Mouse (Mus musculus) MEL (cell line): ENCODE results near the gene Sec14l4. TPM values are rescaled to one million over a fixed set of nuclear protein-coding genes. Genes with fewer than 3 reads are reported as not detected.

Source experiments
- DNase-seq: peaks from one replicate; pipeline ENCODE4 v3.0.0; 2011; ENCODE audit warnings: low read depth, low spot score
- H3K27ac ChIP-seq: 2 replicates; pipeline ENCODE4 v1.5.1; 2012; ENCODE audit warnings: low read depth, mild to moderate bottlenecking, control low read depth, low read length, moderate library complexity; ENCODE audit not compliant: control insufficient read depth
- H3K27me3 ChIP-seq, 2 experiments: fragments of 150-350 bp in 1 of 2; sonication (generic) in 1 of 2; 2 replicates each; pipeline ENCODE4 v1.6.1; 2012; ENCODE audit warnings: low read length in 2 of 2, mild to moderate bottlenecking in 2 of 2, improper control_type of control experiment in 1 of 2, moderate library complexity in 1 of 2; ENCODE audit not compliant: insufficient read depth in 2 of 2, control insufficient read depth in 1 of 2
- H3K36me3 ChIP-seq, 2 experiments: 2 replicates each; pipeline ENCODE4 v1.6.1; 2012 to 2014; ENCODE audit warnings: low read length in 2 of 2, improper control_type of control experiment in 1 of 2, inconsistent platforms in 1 of 2, mild to moderate bottlenecking in 1 of 2; ENCODE audit not compliant: insufficient read depth in 2 of 2, control insufficient read depth in 1 of 2
- H3K4me1 ChIP-seq, 2 experiments: fragments of 150-350 bp in 1 of 2; sonication (generic) in 1 of 2; 2 replicates each; pipeline ENCODE4 v1.6.1; 2012; ENCODE audit warnings: low read length in 2 of 2, improper control_type of control experiment in 1 of 2, mild to moderate bottlenecking in 1 of 2; ENCODE audit not compliant: insufficient read depth in 2 of 2, control insufficient read depth in 1 of 2
- H3K4me3 ChIP-seq, 2 experiments: fragments of 150-350 bp in 1 of 2; sonication (generic) in 1 of 2; 2 replicates each; pipeline ENCODE4 v1.5.1; 2012; ENCODE audit warnings: low read depth in 2 of 2, low read length in 2 of 2, mild to moderate bottlenecking in 2 of 2, moderate library complexity in 2 of 2, control low read depth in 1 of 2, improper control_type of control experiment in 1 of 2; ENCODE audit not compliant: control insufficient read depth in 1 of 2, insufficient read depth in 1 of 2
- H3K79me2 ChIP-seq: 2 replicates; pipeline ENCODE4 v1.6.1; 2012; ENCODE audit warnings: mild to moderate bottlenecking, low read length, moderate library complexity; ENCODE audit not compliant: control insufficient read depth, poor library complexity, insufficient read depth
- H3K9ac ChIP-seq: 2 replicates; pipeline ENCODE4 v1.6.1; 2012; ENCODE audit warnings: low read depth, mild to moderate bottlenecking, control low read depth, low read length, moderate library complexity; ENCODE audit not compliant: control insufficient read depth, poor library complexity, severe bottlenecking
- H3K9me3 ChIP-seq: fragments of 150-350 bp; sonication (generic); replicated peaks from 2 replicates; pipeline ENCODE4 v1.6.1; 2012; ENCODE audit warnings: mild to moderate bottlenecking, low read length, improper control_type of control experiment, moderate library complexity; ENCODE audit not compliant: insufficient read depth
- BHLHE40 ChIP-seq: IDR thresholded peaks from 2 replicates; pipeline ENCODE4 v1.6.1; 2012; ENCODE audit warnings: low read depth, mild to moderate bottlenecking, inconsistent platforms, low read length, improper control_type of control experiment, borderline replicate concordance
- CHD1 ChIP-seq: IDR thresholded peaks from 2 replicates; pipeline ENCODE4 v1.6.1; 2012; ENCODE audit warnings: low read depth, mild to moderate bottlenecking, inconsistent platforms, low read length, improper control_type of control experiment
- CHD2 ChIP-seq: IDR thresholded peaks from 2 replicates; pipeline ENCODE4 v1.6.1; 2011; ENCODE audit warnings: low read length, improper control_type of control experiment
- CTCF ChIP-seq, 3 experiments: IDR thresholded peaks in 2 of 3; conservative IDR thresholded peaks in 1 of 3; 2 replicates each; pipeline ENCODE4 v1.5.1; 2011 to 2012; ENCODE audit warnings: low read length in 3 of 3, low read depth in 2 of 3, mild to moderate bottlenecking in 2 of 3, improper control_type of control experiment in 1 of 3, inconsistent platforms in 1 of 3, mixed read lengths in 1 of 3, moderate library complexity in 1 of 3; ENCODE audit not compliant: control insufficient read depth in 1 of 3, insufficient read depth in 1 of 3, poor library complexity in 1 of 3, severe bottlenecking in 1 of 3
- E2F4 ChIP-seq: IDR thresholded peaks from 2 replicates; pipeline ENCODE4 v1.6.1; 2011; ENCODE audit warnings: low read depth, low read length, improper control_type of control experiment, borderline replicate concordance
- ELF1 ChIP-seq: IDR thresholded peaks from 2 replicates; pipeline ENCODE4 v1.6.1; 2014; ENCODE audit warnings: low read depth, mild to moderate bottlenecking, inconsistent platforms, low read length, improper control_type of control experiment, moderate library complexity
- EP300 ChIP-seq, 2 experiments: IDR thresholded peaks; 2 replicates each; pipeline ENCODE4 v1.6.1; 2011; ENCODE audit warnings: improper control_type of control experiment in 2 of 2, low read length in 2 of 2, low read depth in 1 of 2, mild to moderate bottlenecking in 1 of 2
- ETS1 ChIP-seq: IDR thresholded peaks from 2 replicates; pipeline ENCODE4 v1.6.1; 2012; ENCODE audit warnings: low read depth, mild to moderate bottlenecking, inconsistent platforms, low read length, improper control_type of control experiment, moderate library complexity
- GABPA ChIP-seq: IDR thresholded peaks from 2 replicates; pipeline ENCODE4 v1.6.1; 2012; ENCODE audit warnings: low read depth, mild to moderate bottlenecking, inconsistent platforms, low read length, improper control_type of control experiment, moderate library complexity
- GATA1 ChIP-seq: IDR thresholded peaks from 2 replicates; pipeline ENCODE4 v1.6.1; 2011; ENCODE audit warnings: low read depth, low read length, improper control_type of control experiment
- HCFC1 ChIP-seq: IDR thresholded peaks from 2 replicates; pipeline ENCODE4 v1.6.1; 2012; ENCODE audit warnings: low read depth, mild to moderate bottlenecking, inconsistent platforms, low read length, improper control_type of control experiment, moderate library complexity
- JUND ChIP-seq: IDR thresholded peaks from 2 replicates; pipeline ENCODE4 v1.6.1; 2011; ENCODE audit warnings: low read depth, mild to moderate bottlenecking, improper control_type of control experiment, low read length
- KAT2A ChIP-seq: conservative IDR thresholded peaks from 2 replicates; pipeline ENCODE4 v1.6.1; 2012; ENCODE audit warnings: low read depth, low read length, improper control_type of control experiment, inconsistent platforms
- MAFK ChIP-seq: IDR thresholded peaks from 2 replicates; pipeline ENCODE4 v1.6.1; 2011; ENCODE audit warnings: low read depth, mild to moderate bottlenecking, low read length, improper control_type of control experiment, borderline replicate concordance
- MAX ChIP-seq: IDR thresholded peaks from 2 replicates; pipeline ENCODE4 v1.6.1; 2011; ENCODE audit warnings: low read length, improper control_type of control experiment
- MAZ ChIP-seq: IDR thresholded peaks from 2 replicates; pipeline ENCODE4 v1.6.1; 2012; ENCODE audit warnings: low read depth, mild to moderate bottlenecking, inconsistent platforms, low read length, improper control_type of control experiment
- MEF2A ChIP-seq: IDR thresholded peaks from 2 replicates; pipeline ENCODE4 v1.6.1; 2014; ENCODE audit warnings: low read depth, mild to moderate bottlenecking, inconsistent platforms, low read length, improper control_type of control experiment; ENCODE audit not compliant: poor library complexity, insufficient replicate concordance, severe bottlenecking; ENCODE audit errors: extremely low read depth
- MXI1 ChIP-seq: IDR thresholded peaks from 2 replicates; pipeline ENCODE4 v1.6.1; 2011; ENCODE audit warnings: mild to moderate bottlenecking, low read depth, low read length, improper control_type of control experiment
- MYB ChIP-seq: IDR thresholded peaks from 2 replicates; pipeline ENCODE4 v1.6.1; 2011; ENCODE audit warnings: mild to moderate bottlenecking, low read depth, low read length, improper control_type of control experiment
- MYC ChIP-seq: IDR thresholded peaks from 2 replicates; pipeline ENCODE4 v1.6.1; 2011; ENCODE audit warnings: low read depth, mild to moderate bottlenecking, low read length, improper control_type of control experiment, moderate library complexity
- NELFE ChIP-seq: IDR thresholded peaks from 2 replicates; pipeline ENCODE4 v1.6.1; 2011; ENCODE audit warnings: low read depth, low read length, improper control_type of control experiment
- NRF1 ChIP-seq: IDR thresholded peaks from 2 replicates; pipeline ENCODE4 v1.6.1; 2014; ENCODE audit warnings: low read depth, mild to moderate bottlenecking, inconsistent platforms, low read length, improper control_type of control experiment, moderate library complexity; ENCODE audit not compliant: poor library complexity, insufficient read depth, severe bottlenecking
- POLR2A ChIP-seq, 2 experiments: IDR thresholded peaks; 2 replicates each; pipeline ENCODE4 v1.6.1; 2011 to 2012; ENCODE audit warnings: low read length in 2 of 2, mild to moderate bottlenecking in 2 of 2, control low read depth in 1 of 2, improper control_type of control experiment in 1 of 2, low read depth in 1 of 2, moderate library complexity in 1 of 2; ENCODE audit not compliant: control insufficient read depth in 1 of 2, insufficient read depth in 1 of 2, poor library complexity in 1 of 2
- POLR2AphosphoS2 ChIP-seq: IDR thresholded peaks from 2 replicates; pipeline ENCODE4 v1.6.1; 2011; ENCODE audit warnings: low read length, improper control_type of control experiment
- POLR2AphosphoS5 ChIP-seq: IDR thresholded peaks from 2 replicates; pipeline ENCODE4 v1.6.1; 2012; ENCODE audit warnings: low read depth, borderline replicate concordance, mild to moderate bottlenecking, inconsistent platforms, low read length, moderate library complexity, mixed read lengths
- RAD21 ChIP-seq: IDR thresholded peaks from 2 replicates; pipeline ENCODE4 v1.6.1; 2011; ENCODE audit warnings: mild to moderate bottlenecking, low read depth, low read length, improper control_type of control experiment
- RCOR1 ChIP-seq: IDR thresholded peaks from 2 replicates; pipeline ENCODE4 v1.6.1; 2012; ENCODE audit warnings: low read depth, mild to moderate bottlenecking, inconsistent platforms, low read length, improper control_type of control experiment
- SIN3A ChIP-seq: IDR thresholded peaks from 2 replicates; pipeline ENCODE4 v1.6.1; 2012; ENCODE audit warnings: low read length, improper control_type of control experiment, inconsistent platforms
- SMC3 ChIP-seq: IDR thresholded peaks from 2 replicates; pipeline ENCODE4 v1.6.1; 2011; ENCODE audit warnings: low read depth, low read length, improper control_type of control experiment
- TAL1 ChIP-seq: IDR thresholded peaks from 2 replicates; pipeline ENCODE4 v1.6.1; 2012; ENCODE audit warnings: mild to moderate bottlenecking, inconsistent platforms, low read length, moderate library complexity, mixed read lengths
- TBP ChIP-seq: IDR thresholded peaks from 2 replicates; pipeline ENCODE4 v1.8.0; 2011; ENCODE audit warnings: low read depth, low read length, improper control_type of control experiment
- TCF12 ChIP-seq: IDR thresholded peaks from 2 replicates; pipeline ENCODE4 v1.6.1; 2014; ENCODE audit warnings: low read depth, mild to moderate bottlenecking, inconsistent platforms, low read length, improper control_type of control experiment, moderate library complexity
- UBTF ChIP-seq: IDR thresholded peaks from 2 replicates; pipeline ENCODE4 v1.6.1; 2012; ENCODE audit warnings: low read depth, mild to moderate bottlenecking, inconsistent platforms, low read length, improper control_type of control experiment, moderate library complexity, borderline replicate concordance; ENCODE audit not compliant: insufficient read depth
- USF1 ChIP-seq: IDR thresholded peaks from 2 replicates; pipeline ENCODE4 v1.6.1; 2014; ENCODE audit warnings: low read depth, mild to moderate bottlenecking, inconsistent platforms, low read length, improper control_type of control experiment, moderate library complexity
- USF2 ChIP-seq, 2 experiments: IDR thresholded peaks; 2 replicates each; pipeline ENCODE4 v1.6.1; 2011 to 2012; ENCODE audit warnings: improper control_type of control experiment in 2 of 2, low read length in 2 of 2, borderline replicate concordance in 1 of 2, inconsistent platforms in 1 of 2, low read depth in 1 of 2, mild to moderate bottlenecking in 1 of 2; ENCODE audit not compliant: insufficient read depth in 1 of 2
- ZC3H11A ChIP-seq: IDR thresholded peaks from 2 replicates; pipeline ENCODE4 v1.6.1; 2012; ENCODE audit warnings: low read depth, mild to moderate bottlenecking, inconsistent platforms, low read length, improper control_type of control experiment
- ZKSCAN1 ChIP-seq: IDR thresholded peaks from 2 replicates; pipeline ENCODE4 v1.6.1; 2012; ENCODE audit warnings: low read depth, mild to moderate bottlenecking, inconsistent platforms, low read length, improper control_type of control experiment, moderate library complexity
- ZNF384 ChIP-seq: IDR thresholded peaks from 2 replicates; pipeline ENCODE4 v1.6.1; 2012; ENCODE audit warnings: low read depth, mild to moderate bottlenecking, inconsistent platforms, low read length, improper control_type of control experiment
- polyA plus RNA-seq, 2 experiments: library from polyadenylated mRNA; stranded (reverse) in 1 of 2; unstranded in 1 of 2; fragments of >175 nt in 1 of 2; fragments of >200 nt in 1 of 2; gene quantifications; 2 replicates each; pipeline versions ENCODE4 v1.2.1 to v1.2.4; 2012; ENCODE audit warnings: low replicate concordance in 2 of 2, low read depth in 1 of 2; ENCODE audit not compliant: insufficient read length in 2 of 2, insufficient read depth in 1 of 2, missing spikeins in 1 of 2
- total RNA-seq: library from RNA; depleted of rRNA; stranded (reverse); fragments of 300-350 nt; gene quantifications from 2 replicates; pipeline ENCODE4 v1.2.3, GENCODE M21; 2012

The Sec14l4 gene
- total and polyA plus RNA-seq, 3 experiments: not detected

- H3K27ac ChIP-seq: no peak overlapping the region
- H3K36me3 ChIP-seq: peaks cover 1 to 11% of the 10 kb centered on the region in 2 experiments; a peak in 2 of 4 replicates
- H3K27me3 ChIP-seq: no peaks in the 10 kb centered on the region
- DNase-seq: peak; percentile 79
- H3K4me3 ChIP-seq: no peak overlapping the region
- H3K9ac ChIP-seq: no peak overlapping the region
- H3K9me3 ChIP-seq: no peaks in the 10 kb centered on the region
- no peaks in the 10 kb centered on the region for H3K79me2 ChIP-seq
- peaks cover 3 to 10% of the 10 kb centered on the region in 2 experiments for H3K4me1 ChIP-seq
- TF ChIP-seq NRF1 (no peak), MAFK (peak; percentile 59; the same call in 1 of the 2 replicates), ZNF384 (0 out of 2 replicates have a peak, but pooled peaks have one; percentile 39), MEF2A (no peak), ZC3H11A (no peak), CHD1 (no peak), SIN3A (peak; percentile 13; the same call in 1 of the 2 replicates), NELFE (no peak), MXI1 (no peak), EP300 (IDR thresholded peaks at IDR 0.05; ENCODE audit: low read depth in 1 of 2, low read length in 2 of 2) (peak; percentile 72 to 81), POLR2A (IDR thresholded peaks at IDR 0.05; ENCODE audit: control insufficient read depth in 1 of 2, insufficient read depth in 1 of 2, low read depth in 1 of 2, low read length in 2 of 2, poor library complexity in 1 of 2) (no peak), POLR2AphosphoS5 (no peak), SMC3 (no peak), TCF12 (peak; percentile 89), E2F4 (no peak), USF1 (no peak), RCOR1 (peak; percentile 98), TAL1 (peak; percentile 14; the same call in 1 of the 2 replicates), MAX (no peak), MAZ (no peak), GATA1 (peak; percentile 83), UBTF (no peak), MYC (no peak), USF2 (IDR thresholded peaks at IDR 0.05; ENCODE audit: borderline replicate concordance in 1 of 2, insufficient read depth in 1 of 2, low read depth in 1 of 2, low read length in 2 of 2) (no peak), RAD21 (no peak), POLR2AphosphoS2 (no peak), CTCF (IDR thresholded peaks at IDR 0.05 in 2 of 3, conservative IDR thresholded peaks at IDR 0.05 in 1 of 3; ENCODE audit: control insufficient read depth in 1 of 3, insufficient read depth in 1 of 3, low read depth in 2 of 3, low read length in 3 of 3, poor library complexity in 1 of 3, severe bottlenecking in 1 of 3) (no peak), JUND (no peak), TBP (no peak), ZKSCAN1 (no peak), ELF1 (no peak), HCFC1 (no peak), KAT2A (no peak), MYB (no peak), ETS1 (peak; percentile 88), BHLHE40 (no peak; the same call in 1 of the 2 replicates), GABPA (no peak), CHD2 (no peak)
These were observed 55.0 kb downstream of the Sec14l4 start for GRCm38 (mm10) chr11:4086246-4086645.
